Mouse (Mus musculus) intestine, embryonic 16.5 days (tissue): ENCODE data around the gene Wasf2. TPM values are rescaled to one million over a fixed set of nuclear protein-coding genes. Genes with fewer than 3 reads are reported as not detected.

Source experiments
- ATAC-seq: fragments of 200-750 bp; cut with Nextera tagmentation; 2 replicates; pipeline ENCODE4 v1.8.0; 2017; ENCODE audit warnings: moderate TSS enrichment, moderate library complexity
- H3K27ac ChIP-seq: fragments of 300-500 bp; sonication (generic); 2 replicates; pipeline ENCODE4 v1.5.1; 2014; ENCODE audit warnings: mild to moderate bottlenecking, low read length
- H3K27me3 ChIP-seq: fragments of 300-500 bp; sonication (generic); replicated peaks from 2 replicates; pipeline ENCODE4 v1.6.1; 2014; ENCODE audit warnings: low read length, control low read depth, mixed read lengths; ENCODE audit not compliant: control insufficient read depth, insufficient read depth
- H3K36me3 ChIP-seq: fragments of 300-500 bp; sonication (generic); 2 replicates; pipeline ENCODE4 v1.6.1; 2014; ENCODE audit warnings: low read length, control low read depth; ENCODE audit not compliant: control insufficient read depth, insufficient read depth
- H3K4me1 ChIP-seq: fragments of 300-500 bp; sonication (generic); 2 replicates; pipeline ENCODE4 v1.6.1; 2014; ENCODE audit warnings: low read length, control low read depth, mixed read lengths; ENCODE audit not compliant: control insufficient read depth, insufficient read depth
- H3K4me2 ChIP-seq: fragments of 300-500 bp; sonication (generic); 2 replicates; pipeline ENCODE4 v1.6.1; 2014; ENCODE audit warnings: low read depth, low read length, control low read depth
- H3K4me3 ChIP-seq: fragments of 300-500 bp; sonication (generic); 2 replicates; pipeline ENCODE4 v1.5.1; 2014; ENCODE audit warnings: mild to moderate bottlenecking, low read length
- H3K9ac ChIP-seq: fragments of 300-500 bp; sonication (generic); 2 replicates; pipeline ENCODE4 v1.6.1; 2014; ENCODE audit warnings: low read depth, low read length
- H3K9me3 ChIP-seq: fragments of 300-500 bp; sonication (generic); 2 replicates; pipeline ENCODE4 v1.6.1; 2016; ENCODE audit warnings: low read length, control low read depth; ENCODE audit not compliant: control insufficient read depth
- WGBS: fragments of 180-500 bp; shearing (Covaris S2); extraction: QIAGEN DNeasy Blood & Tissue Kit; methylation state at CpG from one replicate; pipeline ENCODE4 v1.1.7; 2014; 5-methylcytosine and 5-hydroxymethylcytosine counted together
- polyA plus RNA-seq: library from polyadenylated mRNA; unstranded; fragments of >200 nt; fragmentation: Nextera tagmentation; extraction: Ambion mirVana; gene quantifications from 2 replicates; pipeline ENCODE4 v1.2.1, GENCODE M21; 2015

Wasf2 gene
- polyA plus RNA-seq, 1 experiment from 2014 or later: 76.9 TPM

DNA sequence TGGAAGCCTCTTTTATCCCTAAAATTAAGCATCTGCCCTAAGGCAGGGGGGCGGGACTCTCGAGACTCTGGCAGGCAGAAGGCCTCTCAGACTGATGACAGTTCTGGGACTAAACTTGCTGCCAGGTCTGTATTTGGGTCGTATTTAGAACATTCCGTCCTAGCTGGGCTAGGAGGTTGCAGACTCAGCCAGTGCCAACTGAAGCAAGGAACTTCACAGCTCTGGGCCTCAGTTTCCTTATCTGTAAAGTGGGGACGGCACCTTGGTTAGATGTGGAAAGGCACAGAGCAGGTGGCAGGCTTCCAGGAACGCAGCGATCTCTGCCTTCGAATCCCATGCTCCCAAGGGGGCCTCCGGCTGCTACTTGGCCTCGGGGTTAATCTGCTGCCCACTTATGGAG lies 95.8 kb downstream of the Wasf2 start:
- H3K4me3 ChIP-seq: no peak overlapping the region
- no peak overlapping the region for H3K27ac ChIP-seq
- H3K9ac ChIP-seq: no peak overlapping the region
- no peaks in the 10 kb centered on the region for H3K9me3 ChIP-seq
- H3K36me3 ChIP-seq: no peaks in the 10 kb centered on the region
- H3K27me3 ChIP-seq: no peaks in the 10 kb centered on the region
- no peaks in the 10 kb centered on the region for H3K4me1 ChIP-seq
- no peak for ATAC-seq
- no peak overlapping the region for H3K4me2 ChIP-seq
- 71% methylated on average over 10 of the region's 10 CpGs for WGBS

- no peak overlapping the region for H3K27ac ChIP-seq
- ATAC-seq: no peak
- H3K4me1 ChIP-seq: no peaks in the 10 kb centered on the region
- H3K27me3 ChIP-seq: no peaks in the 10 kb centered on the region
- H3K4me2 ChIP-seq: no peak overlapping the region
- no peaks in the 10 kb centered on the region for H3K36me3 ChIP-seq
- H3K9me3 ChIP-seq: no peaks in the 10 kb centered on the region
- H3K4me3 ChIP-seq: no peak overlapping the region
- no peak overlapping the region for H3K9ac ChIP-seq
- 68% methylated on average over 8 of the region's 8 CpGs for WGBS
Observed at GRCm38 (mm10) chr4:133227636-133228035, 97.3 kb downstream of the Wasf2 start.

DNA sequence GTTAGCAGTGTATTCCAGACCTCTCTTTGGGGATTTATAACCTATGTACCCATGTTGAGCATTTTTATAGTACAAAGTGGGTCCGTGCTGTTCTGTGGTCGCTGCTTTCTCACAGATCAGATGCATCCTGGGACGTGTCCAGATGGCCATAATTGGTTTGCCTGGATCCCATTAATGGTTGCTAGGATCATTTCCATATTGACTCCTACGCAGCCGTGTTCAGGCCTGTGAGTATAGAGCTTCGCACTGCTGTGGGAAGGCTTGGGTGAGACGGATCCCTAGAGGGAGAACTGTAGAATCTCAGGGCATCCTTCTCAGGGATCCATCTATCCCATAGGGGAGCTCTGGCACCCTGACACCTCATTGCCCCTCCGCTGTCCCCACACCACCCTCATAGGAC lies 99.3 kb downstream of the Wasf2 start:
- Histone ChIP-seq H3K27me3 (no peaks in the 10 kb centered on the region), H3K4me3 (no peak overlapping the region), H3K27ac (no peak overlapping the region), H3K4me1 (no peaks in the 10 kb centered on the region), H3K36me3 (no peaks in the 10 kb centered on the region), H3K9me3 (no peaks in the 10 kb centered on the region), H3K4me2 (no peak overlapping the region), H3K9ac (no peak overlapping the region)
- no peak for ATAC-seq
- 66% methylated on average over 8 of the region's 8 CpGs for WGBS

DNA sequence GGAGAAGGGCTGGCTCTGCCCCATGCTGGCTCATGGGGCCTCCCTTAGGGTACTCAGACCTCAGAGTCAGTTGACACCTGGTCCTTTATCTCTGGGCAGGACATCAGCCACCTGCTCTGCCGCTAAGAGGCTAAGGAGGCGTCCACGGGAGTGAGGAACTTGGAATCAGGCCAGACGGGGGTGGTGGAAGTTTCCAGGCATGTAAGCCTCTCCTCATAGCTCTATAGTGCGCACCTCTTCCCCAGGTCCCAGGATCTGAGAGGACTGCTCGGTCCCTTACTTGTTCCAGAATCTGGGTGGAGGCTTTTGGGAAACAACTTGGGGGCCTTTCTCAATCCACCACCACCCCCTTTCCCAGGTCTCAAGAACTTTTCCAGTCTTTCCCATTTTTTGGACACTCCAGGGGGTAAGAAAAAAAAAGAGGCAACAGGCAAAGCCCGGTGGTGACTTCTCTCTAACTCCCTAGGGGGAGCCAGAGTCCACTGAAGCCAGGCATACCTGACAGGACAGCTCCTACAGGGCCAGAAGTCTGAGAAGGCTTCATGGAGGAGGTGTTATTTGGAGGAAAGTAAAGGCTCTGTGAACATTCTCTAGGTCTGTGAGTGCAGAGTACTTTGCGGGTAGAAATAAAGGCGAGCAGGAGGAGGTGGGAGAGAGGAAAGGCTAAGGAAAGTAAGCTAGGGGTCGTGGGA lies 103.1 kb downstream of the Wasf2 start:
- H3K27me3 ChIP-seq: no peaks in the 10 kb centered on the region
- H3K27ac ChIP-seq: no peak overlapping the region
- 32% methylated on average over 10 of the region's 10 CpGs for WGBS
- no peaks in the 10 kb centered on the region for H3K36me3 ChIP-seq
- no peak overlapping the region for H3K4me3 ChIP-seq
- H3K4me1 ChIP-seq: no peaks in the 10 kb centered on the region
- no peak overlapping the region for H3K9ac ChIP-seq
- no peak overlapping the region for H3K4me2 ChIP-seq
- ATAC-seq: peak; percentile 31; the same call in 1 of the 2 replicates
- no peaks in the 10 kb centered on the region for H3K9me3 ChIP-seq

DNA sequence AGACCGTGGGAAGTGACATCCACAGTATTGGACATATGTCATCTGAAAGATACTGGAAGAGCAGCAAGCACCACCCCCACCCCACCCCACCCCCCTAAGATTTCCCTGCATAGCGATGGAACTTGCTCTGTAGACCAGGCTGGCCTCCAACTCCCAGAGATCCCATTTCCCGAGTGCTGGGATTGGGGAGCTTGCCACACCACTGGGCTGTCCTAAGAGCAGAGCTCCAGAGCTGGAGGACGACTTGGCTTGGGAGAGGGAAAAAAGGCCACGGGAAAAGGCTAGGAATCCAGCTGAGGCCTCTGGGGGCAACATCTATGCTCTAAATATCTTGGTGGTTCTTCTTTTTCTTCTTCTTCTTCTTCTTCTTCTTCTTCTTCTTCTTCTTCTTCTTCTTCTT lies 104.5 kb downstream of the Wasf2 start:
- WGBS: 56% methylated on average over 5 of the region's 5 CpGs
- no peak overlapping the region for H3K9ac ChIP-seq

DNA sequence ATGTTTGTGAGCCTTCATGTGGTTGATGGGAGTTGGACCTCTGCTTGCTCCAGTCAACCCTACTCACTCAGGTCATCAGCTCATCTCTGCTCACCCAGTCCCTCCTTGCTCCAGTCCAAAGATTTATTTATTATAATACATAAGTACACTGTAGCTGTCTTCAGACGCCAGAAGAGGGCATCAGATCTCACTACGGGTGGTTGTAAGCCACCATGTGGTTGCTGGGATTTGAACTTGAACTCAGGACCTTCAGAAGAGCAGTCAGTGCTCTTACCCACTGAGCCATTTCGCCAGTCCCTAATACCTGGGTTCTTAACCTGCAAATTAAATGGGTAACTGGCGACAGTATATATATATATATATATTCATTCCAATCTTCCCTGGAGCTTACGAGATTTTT lies 105.1 kb downstream of the Wasf2 start:
- no peak for ATAC-seq
- Histone ChIP-seq H3K9me3 (no peaks in the 10 kb centered on the region), H3K27ac (no peak overlapping the region), H3K27me3 (no peaks in the 10 kb centered on the region), H3K4me3 (no peak overlapping the region), H3K36me3 (no peaks in the 10 kb centered on the region), H3K4me1 (peaks cover 2% of the 10 kb centered on the region; the same call in 1 of the 2 replicates), H3K4me2 (no peak overlapping the region), H3K9ac (no peak overlapping the region)
- WGBS: 80% methylated on average over 5 of the region's 5 CpGs

More for the DNA sequence above, 104.5 kb downstream of the Wasf2 start:
- H3K9me3 ChIP-seq: no peaks in the 10 kb centered on the region
- H3K27me3 ChIP-seq: no peaks in the 10 kb centered on the region
- ATAC-seq: no peak
- H3K27ac ChIP-seq: no peak overlapping the region
- no peak overlapping the region for H3K4me3 ChIP-seq
- H3K4me2 ChIP-seq: no peak overlapping the region
- H3K36me3 ChIP-seq: no peaks in the 10 kb centered on the region
- no peaks in the 10 kb centered on the region for H3K4me1 ChIP-seq

- Histone ChIP-seq H3K9ac (no peak overlapping the region), H3K36me3 (no peaks in the 10 kb centered on the region), H3K27ac (no peak overlapping the region), H3K27me3 (no peaks in the 10 kb centered on the region), H3K4me1 (peaks cover 14% of the 10 kb centered on the region), H3K9me3 (no peaks in the 10 kb centered on the region), H3K4me2 (no peak overlapping the region), H3K4me3 (no peak overlapping the region)
- WGBS: 67% methylated on average over 4 of the region's 4 CpGs
- no peak for ATAC-seq
Observed at GRCm38 (mm10) chr4:133237911-133238310, 107.6 kb downstream of the Wasf2 start.

- Histone ChIP-seq H3K4me1 (peaks cover 14% of the 10 kb centered on the region), H3K36me3 (no peaks in the 10 kb centered on the region), H3K9me3 (no peaks in the 10 kb centered on the region), H3K9ac (peak within 1 kb of the TSS; percentile 77), H3K4me3 (peak within 1 kb of the TSS; percentile 72), H3K27me3 (no peaks in the 10 kb centered on the region), H3K4me2 (peak within 1 kb of the TSS; percentile 99), H3K27ac (peak within 1 kb of the TSS; percentile 72)
- 8% methylated on average over 16 of the region's 16 CpGs for WGBS
- ATAC-seq: peak; percentile 80
Observed at GRCm38 (mm10) chr4:133240490-133240921, 110.2 kb downstream of the Wasf2 start, which contains the start of gene Map3k6. TSS of gene Map3k6 (plus strand) at chr4:133240818.

- Histone ChIP-seq H3K4me2 (peak overlapping the region; percentile 99), H3K4me1 (peaks cover 14% of the 10 kb centered on the region), H3K27ac (peak overlapping the region; percentile 72), H3K4me3 (peak overlapping the region; percentile 72), H3K27me3 (0 out of 2 replicates have a peak, but pooled peaks cover 3% of the 10 kb centered on the region), H3K9ac (peak overlapping the region; percentile 77), H3K36me3 (no peaks in the 10 kb centered on the region), H3K9me3 (no peaks in the 10 kb centered on the region)
- peak; percentile 91 for ATAC-seq
- under 1% methylated on average over 74 of the region's 78 CpGs for WGBS
Observed at GRCm38 (mm10) chr4:133240934-133241908, 110.9 kb downstream of the Wasf2 start.
